Mouse (Mus musculus) Patski (cell line): ENCODE measurements at regions not wholly inside any gene's neighbourhood (a gene's known extent, or its start where the extent isn't known, plus 50 kb on each side); places are given as distances from the start of the nearest gene placed in this dataset.

Experiments
- ATAC-seq: fragments of 100-300 bp; one replicate; pipeline ENCODE4 v1.8.0; 2021
- CTCF ChIA-PET: fragments of 350-600 bp; sonication (Branson Sonifier 250); formaldehyde crosslinking; loops from one replicate; lab custom pipeline; 2022; ENCODE audit warnings: inconsistent platforms; lab: Charles Lee
- POLR2A ChIA-PET: fragments of 350-600 bp; sonication (Branson Sonifier 250); formaldehyde crosslinking; loops from one replicate; lab custom pipeline; 2022; ENCODE audit warnings: antibody characterized with exemption, inconsistent platforms; lab: Charles Lee
- DNase-seq: peaks from one replicate; pipeline ENCODE4 v3.0.0-alpha.2; 2011; ENCODE audit warnings: low read depth, low spot score
- H3K27me3 ChIP-seq: fragments of 371-371 bp; one replicate; pipeline ENCODE4 v1.5.1; 2021
- CTCF ChIP-seq: fragments of 100-300 bp; IDR thresholded peaks from one replicate; pipeline ENCODE4 v1.5.1; 2021
- in situ Hi-C: fragments of 300-500 bp; cut with MboI; formaldehyde crosslinking; loops from 3 replicates; pipeline ENCODE4 v1.11.1; 2018; ENCODE audit warnings: low pct_unique_long_range_greater_than_20kb, mixed read lengths

- CTCF ChIA-PET, result interaction anchor here (1.1 kb wide), 1 partner anchor 11 kb away, joined by 4 read pairs; no protein-coding TSS in a partner anchor
- DNase-seq (no peak), ATAC-seq (no peak)
- POLR2A ChIA-PET, result no interaction called here
- H3K27me3 ChIP-seq, result no peaks in the 10 kb centered on the region
- no peak for TF ChIP-seq CTCF
- in situ Hi-C loops, result no loop called here
Observed at GRCm38 (mm10) chr8:18442212-18442611, 535.8 kb downstream of the Defb40 start.

- no peaks in the 10 kb centered on the region for H3K27me3 ChIP-seq
- in situ Hi-C loops, result no loop called here
- POLR2A ChIA-PET, result no interaction called here
- TF ChIP-seq CTCF, result no peak
- no peak for DNase-seq
- CTCF ChIA-PET, result no interaction called here
- no peak for ATAC-seq
Observed at GRCm38 (mm10) chr8:18422846-18423245, 555.2 kb downstream of the Defb40 start.

- in situ Hi-C loops, result no loop called here
- ATAC-seq (no peak), DNase-seq (no peak)
- CTCF ChIA-PET, result interaction anchor here (1.4 to 1.5 kb wide), 2 partner anchors 10 to 11 kb away, joined by 3 read pairs; no protein-coding TSS in a partner anchor
- H3K27me3 ChIP-seq, result peaks cover 12% of the 10 kb centered on the region
- TF ChIP-seq CTCF, result no peak
- POLR2A ChIA-PET, result no interaction called here
Observed at GRCm38 (mm10) chr8:18412470-18412869, 565.6 kb downstream of the Defb40 start.

- ChIA-PET POLR2A (no interaction called here), CTCF (no interaction called here)
- no peak for TF ChIP-seq CTCF
- in situ Hi-C loops, result no loop called here
- DNase-seq, result no peak
- ATAC-seq, result no peak
- H3K27me3 ChIP-seq, result peaks cover 12% of the 10 kb centered on the region
Observed at GRCm38 (mm10) chr8:18406446-18406845, 571.6 kb downstream of the Defb40 start.

- peak; percentile 35 for ATAC-seq
- POLR2A ChIA-PET, result no interaction called here
- no peak for DNase-seq
- in situ Hi-C loops, result no loop called here
- TF ChIP-seq CTCF, result peak; percentile 62
- CTCF ChIA-PET, result interaction anchor here (0.7 to 1.6 kb wide), 4 partner anchors 11 to 173 kb away, joined by 3 to 7 read pairs (median 3); no protein-coding TSS in a partner anchor
- no peaks in the 10 kb centered on the region for H3K27me3 ChIP-seq
Observed at GRCm38 (mm10) chr8:18388353-18388752, 589.7 kb downstream of the Defb40 start.

- no peak for ATAC-seq
- ChIA-PET CTCF (interaction anchor here (1.5 kb wide), 1 partner anchor 22 kb away, joined by 3 read pairs; no protein-coding TSS in a partner anchor), POLR2A (no interaction called here)
- DNase-seq, result no peak
- in situ Hi-C loops, result no loop called here
- TF ChIP-seq CTCF, result no peak
- no peaks in the 10 kb centered on the region for H3K27me3 ChIP-seq
Observed at GRCm38 (mm10) chr8:18381615-18382178, 596.4 kb downstream of the Defb40 start.

- DNase-seq (no peak), ATAC-seq (no peak)
- no peaks in the 10 kb centered on the region for H3K27me3 ChIP-seq
- in situ Hi-C loops, result no loop called here
- POLR2A ChIA-PET, result no interaction called here
- CTCF ChIA-PET, result no interaction called here
- TF ChIP-seq CTCF, result no peak
Observed at GRCm38 (mm10) chr8:18348716-18349115, 629.3 kb downstream of the Defb40 start.

- in situ Hi-C loops, result no loop called here
- no peak for TF ChIP-seq CTCF
- DNase-seq (no peak), ATAC-seq (no peak)
- ChIA-PET POLR2A (no interaction called here), CTCF (no interaction called here)
- no peaks in the 10 kb centered on the region for H3K27me3 ChIP-seq
Observed at GRCm38 (mm10) chr8:18346248-18346647, 631.8 kb downstream of the Defb40 start.

- ATAC-seq, result peak; percentile 60
- POLR2A ChIA-PET, result no interaction called here
Observed at GRCm38 (mm10) chr8:18345322-18345721, 632.7 kb downstream of the Defb40 start.

GRCm38 (mm10) chr8:18344838-18345237 is 633.2 kb downstream of the Defb40 start:
- no peak for TF ChIP-seq CTCF
- in situ Hi-C loops, result no loop called here
- POLR2A ChIA-PET, result no interaction called here
- CTCF ChIA-PET, result no interaction called here
- H3K27me3 ChIP-seq, result no peaks in the 10 kb centered on the region
- DNase-seq, result no peak
- no peak for ATAC-seq

More at GRCm38 (mm10) chr8:18345322-18345721, 632.7 kb downstream of the Defb40 start:
- H3K27me3 ChIP-seq, result no peaks in the 10 kb centered on the region
- no peak for DNase-seq
- TF ChIP-seq CTCF, result peak; percentile 78
- CTCF ChIA-PET, result no interaction called here
- in situ Hi-C loops, result no loop called here

- ATAC-seq, result no peak
- ChIA-PET POLR2A (no interaction called here), CTCF (no interaction called here)
- peaks cover 9% of the 10 kb centered on the region for H3K27me3 ChIP-seq
- DNase-seq, result no peak
- no peak for TF ChIP-seq CTCF
- in situ Hi-C loops, result no loop called here
Observed at GRCm38 (mm10) chr8:18335576-18335975, 642.5 kb downstream of the Defb40 start.
